Mouse (Mus musculus) G1E (cell line): Measurements from ENCODE around the gene Rasgrp2.

Source experiments
- CTCF ChIP-seq: IDR thresholded peaks from 2 replicates; pipeline ENCODE4 v1.5.1; 2012; ENCODE audit warnings: low read depth, low read length, inconsistent platforms, mixed read lengths
- POLR2AphosphoS5 ChIP-seq: IDR thresholded peaks from 2 replicates; pipeline ENCODE4 v1.6.1; 2012; ENCODE audit warnings: low read depth, low read length, inconsistent platforms; ENCODE audit not compliant: insufficient replicate concordance

DNA sequence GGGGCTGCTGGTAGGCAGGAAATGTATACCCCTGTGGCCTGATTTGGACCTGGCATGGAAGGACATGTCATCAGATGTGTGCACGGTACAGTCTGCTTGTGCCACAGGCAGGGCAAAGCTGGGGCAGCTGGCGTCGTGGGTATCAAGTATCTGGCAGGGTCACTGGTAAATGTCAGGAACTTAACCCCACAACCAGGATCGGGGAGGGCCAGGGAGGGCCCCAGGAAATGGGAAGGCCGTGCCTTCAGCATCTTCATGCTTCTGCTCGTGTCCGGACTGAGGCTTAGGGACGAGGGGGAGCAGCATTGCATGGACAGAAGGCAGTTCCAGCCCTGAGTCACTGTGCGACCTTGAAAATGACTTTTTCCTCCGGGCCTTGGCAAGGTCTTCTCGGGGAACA lies 14.2 kb upstream of the Rasgrp2 start:
- TF ChIP-seq CTCF (no peak), POLR2AphosphoS5 (no peak)
